Mouse (Mus musculus) ES-E14 (cell line): Measurements from ENCODE around the gene Rnf181.

Source experiments
- CHD2 ChIP-seq: IDR thresholded peaks from 2 replicates; pipeline ENCODE4 v1.6.1; 2014; ENCODE audit warnings: mild to moderate bottlenecking, low read depth, low read length, inconsistent platforms
- HCFC1 ChIP-seq: IDR thresholded peaks from 2 replicates; pipeline ENCODE4 v1.6.1; 2012; ENCODE audit warnings: low read length, inconsistent platforms, borderline replicate concordance; ENCODE audit not compliant: insufficient read depth
- MAFK ChIP-seq: IDR thresholded peaks from 2 replicates; pipeline ENCODE4 v1.6.1; 2014; ENCODE audit warnings: mild to moderate bottlenecking, low read depth, low read length, inconsistent platforms; ENCODE audit not compliant: insufficient read depth
- ZC3H11A ChIP-seq: IDR thresholded peaks from 2 replicates; pipeline ENCODE4 v1.6.1; 2012; ENCODE audit warnings: low read depth, mild to moderate bottlenecking, inconsistent platforms, low read length, borderline replicate concordance
- ZNF384 ChIP-seq: IDR thresholded peaks from 2 replicates; pipeline ENCODE4 v1.6.1; 2012; ENCODE audit warnings: low read depth, low read length, inconsistent platforms

DNA sequence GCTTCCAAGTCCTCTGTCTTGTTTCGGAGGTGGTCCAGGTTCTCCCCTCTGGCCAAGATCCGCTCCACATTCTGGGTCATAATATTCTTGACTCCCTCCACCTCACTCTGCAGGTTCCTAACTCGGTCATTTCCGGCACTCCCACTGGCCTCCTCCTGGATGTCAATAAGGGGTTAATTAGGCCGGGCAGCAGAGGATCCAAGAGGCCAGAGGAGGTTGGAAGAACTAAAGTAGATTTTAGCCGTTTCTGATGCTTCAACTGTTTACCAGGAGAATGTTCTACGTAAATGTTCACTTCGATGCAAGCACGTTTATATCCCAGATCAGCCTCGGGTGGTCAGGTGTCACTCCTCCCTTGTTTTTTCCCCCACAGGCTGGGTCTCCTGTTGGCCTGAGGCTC lies 21.5 kb upstream of the Rnf181 start:
- TF ChIP-seq HCFC1 (no peak), ZNF384 (no peak), CHD2 (no peak), MAFK (no peak), ZC3H11A (no peak)
